Mouse (Mus musculus): ENCODE data around the gene Cep63. TPM values are rescaled to one million over a fixed set of nuclear protein-coding genes. Genes with fewer than 3 reads are reported as not detected.

The Cep63 gene
- polyA plus RNA-seq, 1 experiment from 2014 or later = 25.8 TPM

DNA sequence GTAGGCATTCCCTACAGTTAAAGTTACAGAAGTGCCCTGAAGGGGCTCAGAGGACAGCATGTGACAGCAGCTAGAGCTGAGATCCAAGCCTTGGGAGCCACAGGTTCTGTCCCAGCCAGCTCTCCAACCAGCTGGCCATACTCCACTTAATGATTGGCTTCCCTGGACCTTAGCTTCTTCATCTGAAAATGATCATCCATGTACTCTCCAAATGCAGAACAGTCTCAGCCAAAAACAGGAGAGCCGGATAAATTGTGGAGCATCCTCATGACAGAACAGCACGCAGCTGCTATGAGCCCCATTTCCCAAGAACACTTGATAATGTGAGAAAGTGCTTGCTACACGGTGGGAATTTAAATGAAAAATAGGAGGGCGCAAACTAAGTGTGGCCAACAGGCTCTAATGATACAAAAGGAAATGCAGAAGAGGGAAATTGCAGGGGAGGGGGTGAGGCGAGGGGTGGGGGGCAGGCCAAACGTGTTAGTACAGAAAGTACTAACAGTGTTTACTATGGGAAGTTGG lies 24.9 kb upstream of the Cep63 start:
- Histone ChIP-seq H3K36me3 (ENCODE audit: control insufficient read depth, insufficient read depth) (no peaks in the 10 kb centered on the region), H3K27ac (ENCODE audit: low read depth, low read length) (no peak overlapping the region), H3K9me3 (ENCODE audit: control insufficient read depth) (no peaks in the 10 kb centered on the region), H3K4me2 (replicated peaks; ENCODE audit: low read depth) (no peak overlapping the region), H3K4me3 (ENCODE audit: low read depth, low read length) (no peak overlapping the region), H3K9ac (ENCODE audit: low read depth, low read length) (no peak overlapping the region), H3K27me3 (replicated peaks; ENCODE audit: control insufficient read depth, insufficient read depth, low read length) (no peaks in the 10 kb centered on the region), H3K4me1 (replicated peaks; ENCODE audit: control insufficient read depth, insufficient read depth, low read length) (peaks cover 12% of the 10 kb centered on the region; the same call in 1 of the 2 replicates)
- 52% methylated on average over 6 of the region's 6 CpGs for WGBS
- TF ChIP-seq CTCF (IDR thresholded peaks at IDR 0.05; ENCODE audit: low read depth) = no peak
- no peak for ATAC-seq

- Histone ChIP-seq H3K9ac (ENCODE audit: low read depth, low read length) (no peak overlapping the region), H3K4me2 (replicated peaks; ENCODE audit: low read depth) (peak overlapping the region; percentile 37; the same call in 1 of the 2 replicates)
- ATAC-seq = no peak
Observed at GRCm38 (mm10) chr9:102650637-102651036, 24.3 kb upstream of the Cep63 start.

GRCm38 (mm10) chr9:102649917-102650527 lies 23.7 kb upstream of the Cep63 start:
- no peak for TF ChIP-seq CTCF (IDR thresholded peaks at IDR 0.05; ENCODE audit: low read depth)
- Histone ChIP-seq H3K9ac (ENCODE audit: low read depth, low read length) (no peak overlapping the region), H3K4me1 (replicated peaks; ENCODE audit: control insufficient read depth, insufficient read depth, low read length) (peaks cover 12% of the 10 kb centered on the region; the same call in 1 of the 2 replicates), H3K36me3 (ENCODE audit: control insufficient read depth, insufficient read depth) (no peaks in the 10 kb centered on the region), H3K9me3 (ENCODE audit: control insufficient read depth) (no peaks in the 10 kb centered on the region), H3K4me2 (replicated peaks; ENCODE audit: low read depth) (peak overlapping the region; percentile 37), H3K27ac (ENCODE audit: low read depth, low read length) (peak overlapping the region; percentile 31; the same call in 1 of the 2 replicates), H3K4me3 (ENCODE audit: low read depth, low read length) (no peak overlapping the region), H3K27me3 (replicated peaks; ENCODE audit: control insufficient read depth, insufficient read depth, low read length) (no peaks in the 10 kb centered on the region)
- peak; percentile 96 for ATAC-seq
- 18% methylated on average over 17 of the region's 17 CpGs for WGBS

More at GRCm38 (mm10) chr9:102650637-102651036, 24.3 kb upstream of the Cep63 start:
- Histone ChIP-seq H3K4me3 (ENCODE audit: low read depth, low read length) (no peak overlapping the region), H3K27me3 (replicated peaks; ENCODE audit: control insufficient read depth, insufficient read depth, low read length) (no peaks in the 10 kb centered on the region), H3K27ac (ENCODE audit: low read depth, low read length) (peak overlapping the region; percentile 31; the same call in 1 of the 2 replicates), H3K9me3 (ENCODE audit: control insufficient read depth) (no peaks in the 10 kb centered on the region), H3K4me1 (replicated peaks; ENCODE audit: control insufficient read depth, insufficient read depth, low read length) (peaks cover 12% of the 10 kb centered on the region; the same call in 1 of the 2 replicates), H3K36me3 (ENCODE audit: control insufficient read depth, insufficient read depth) (no peaks in the 10 kb centered on the region)
- 24% methylated on average over 7 of the region's 7 CpGs for WGBS
- TF ChIP-seq CTCF (IDR thresholded peaks at IDR 0.05; ENCODE audit: low read depth) = no peak

DNA sequence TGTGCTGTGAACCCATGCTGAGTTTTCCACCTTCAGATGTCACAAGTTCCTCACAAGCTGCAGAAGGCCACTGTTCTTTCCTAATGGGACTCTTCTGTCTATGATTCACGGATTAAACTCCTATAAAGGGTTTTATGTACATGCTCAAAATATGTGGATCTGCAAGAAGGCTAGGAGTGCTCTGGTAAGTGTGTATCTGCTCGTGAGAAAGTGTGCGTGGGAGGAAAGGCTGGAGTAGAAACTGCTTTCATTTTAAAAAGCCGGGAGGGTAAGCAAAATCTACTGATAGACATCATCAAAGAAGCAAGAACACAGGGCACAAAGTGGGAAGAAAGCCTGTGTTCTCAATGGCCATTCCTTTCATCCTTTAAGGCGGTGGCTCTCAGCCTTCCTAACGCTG lies 20.7 kb upstream of the Cep63 start:
- ATAC-seq = no peak
- Histone ChIP-seq H3K4me1 (replicated peaks; ENCODE audit: control insufficient read depth, insufficient read depth, low read length) (peaks cover 12% of the 10 kb centered on the region; the same call in 1 of the 2 replicates), H3K4me2 (replicated peaks; ENCODE audit: low read depth) (no peak overlapping the region), H3K4me3 (ENCODE audit: low read depth, low read length) (no peak overlapping the region), H3K9me3 (ENCODE audit: control insufficient read depth) (no peaks in the 10 kb centered on the region), H3K27ac (ENCODE audit: low read depth, low read length) (no peak overlapping the region), H3K27me3 (replicated peaks; ENCODE audit: control insufficient read depth, insufficient read depth, low read length) (no peaks in the 10 kb centered on the region), H3K9ac (ENCODE audit: low read depth, low read length) (no peak overlapping the region), H3K36me3 (ENCODE audit: control insufficient read depth, insufficient read depth) (no peaks in the 10 kb centered on the region)
- WGBS = 78% methylated on average over 6 of the region's 6 CpGs
- TF ChIP-seq CTCF (IDR thresholded peaks at IDR 0.05; ENCODE audit: low read depth) = no peak

DNA sequence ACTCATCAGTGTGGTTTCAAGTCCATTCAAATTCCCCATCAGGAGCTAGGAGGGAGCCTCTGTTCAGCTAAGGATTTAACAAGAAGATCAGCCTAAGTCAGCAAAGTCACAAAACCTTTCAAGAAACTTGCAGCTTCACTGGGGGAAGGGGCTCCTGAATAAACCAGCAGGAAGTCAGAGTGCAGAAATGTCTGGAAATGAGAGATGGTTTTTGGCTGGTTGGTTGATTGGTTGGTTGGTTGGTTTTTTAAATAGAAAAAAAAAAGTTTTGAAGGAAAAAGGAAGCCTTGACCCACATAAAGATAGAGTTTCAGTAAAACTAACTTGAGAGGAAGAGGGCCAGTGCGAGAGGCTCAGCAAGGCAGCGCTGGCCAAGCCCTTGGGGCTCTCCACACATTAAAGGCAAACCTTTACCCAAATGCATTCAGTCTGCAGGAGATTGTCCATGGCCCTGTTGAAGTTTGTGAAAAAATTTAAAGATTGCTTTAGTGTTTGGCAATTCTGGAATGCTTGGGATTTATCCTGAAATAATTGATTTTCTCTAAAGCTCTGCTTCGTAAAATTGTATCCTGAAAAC lies 18.9 kb upstream of the Cep63 start:
- WGBS = 78% methylated on average over 3 of the region's 3 CpGs
- no peak for TF ChIP-seq CTCF (IDR thresholded peaks at IDR 0.05; ENCODE audit: low read depth)
- H3K9me3 ChIP-seq (ENCODE audit: control insufficient read depth) = no peaks in the 10 kb centered on the region

DNA sequence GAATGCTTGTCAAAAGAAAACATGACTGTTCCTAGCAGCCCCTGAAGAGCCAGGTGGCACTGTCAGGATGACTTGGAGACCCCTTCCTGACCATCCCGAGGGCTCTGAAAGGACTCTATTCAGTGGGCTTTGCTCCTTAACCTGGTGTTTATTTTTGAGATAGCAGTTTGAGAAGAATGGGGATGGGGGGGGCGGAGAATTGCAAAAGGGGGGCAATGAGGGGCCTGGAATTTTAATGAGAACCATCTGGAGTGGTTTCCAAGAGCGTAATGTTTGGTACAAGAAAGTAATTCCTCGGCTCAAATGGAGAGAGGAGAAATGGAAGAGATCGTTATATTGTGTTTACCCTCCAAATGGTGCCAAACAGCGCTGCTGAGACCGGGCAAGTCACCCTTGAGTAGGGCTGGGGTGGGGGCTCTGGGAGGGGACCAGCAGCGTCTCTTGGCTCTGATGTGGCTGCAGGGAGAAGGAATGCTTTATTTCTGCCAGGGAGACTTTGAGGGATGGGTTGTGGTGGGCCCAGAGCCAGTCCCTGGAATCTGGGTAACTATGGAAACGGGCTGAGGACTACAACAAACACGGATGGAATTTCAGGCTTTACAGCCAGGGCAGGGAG lies 17.3 kb upstream of the Cep63 start:
- ATAC-seq = peak; percentile 72
- no peak overlapping the region for H3K9ac ChIP-seq (ENCODE audit: low read depth, low read length)
- H3K9me3 ChIP-seq (ENCODE audit: control insufficient read depth) = no peaks in the 10 kb centered on the region
- no peaks in the 10 kb centered on the region; the same call in 1 of the 2 replicates for H3K4me1 ChIP-seq (replicated peaks; ENCODE audit: control insufficient read depth, insufficient read depth, low read length)
- H3K27ac ChIP-seq (ENCODE audit: low read depth, low read length) = peak overlapping the region; percentile 71; the same call in 1 of the 2 replicates
- TF ChIP-seq CTCF (IDR thresholded peaks at IDR 0.05; ENCODE audit: low read depth) = no peak
- 18% methylated on average over 10 of the region's 10 CpGs for WGBS
- H3K4me3 ChIP-seq (ENCODE audit: low read depth, low read length) = no peak overlapping the region
- H3K36me3 ChIP-seq (ENCODE audit: control insufficient read depth, insufficient read depth) = no peaks in the 10 kb centered on the region
- H3K27me3 ChIP-seq (replicated peaks; ENCODE audit: control insufficient read depth, insufficient read depth, low read length) = no peaks in the 10 kb centered on the region
- H3K4me2 ChIP-seq (replicated peaks; ENCODE audit: low read depth) = peak overlapping the region; percentile 33; the same call in 1 of the 2 replicates

More for the DNA sequence above, 18.9 kb upstream of the Cep63 start:
- no peak overlapping the region for H3K27ac ChIP-seq (ENCODE audit: low read depth, low read length)
- peaks cover 4% of the 10 kb centered on the region; the same call in 1 of the 2 replicates for H3K4me1 ChIP-seq (replicated peaks; ENCODE audit: control insufficient read depth, insufficient read depth, low read length)
- ATAC-seq = no peak
- no peak overlapping the region for H3K4me2 ChIP-seq (replicated peaks; ENCODE audit: low read depth)
- H3K9ac ChIP-seq (ENCODE audit: low read depth, low read length) = no peak overlapping the region
- no peaks in the 10 kb centered on the region for H3K36me3 ChIP-seq (ENCODE audit: control insufficient read depth, insufficient read depth)
- no peak overlapping the region for H3K4me3 ChIP-seq (ENCODE audit: low read depth, low read length)
- H3K27me3 ChIP-seq (replicated peaks; ENCODE audit: control insufficient read depth, insufficient read depth, low read length) = no peaks in the 10 kb centered on the region
